Mouse (Mus musculus): ENCODE results near the gene Lmbr1l.
"Not testable (repeated sequence)": the region's sequence is repeated elsewhere in the genome, so short reads cannot be mapped to it uniquely, and the experiment has no call there.

Lmbr1l gene

GRCm38 (mm10) chr15:98948857-98949606 lies 31.0 kb upstream of the Lmbr1l start:
- Histone ChIP-seq H3K36me3 (ENCODE audit: control insufficient read depth, insufficient read depth, low read length, poor library complexity, severe bottlenecking) (no peaks in the 10 kb centered on the region), H3K27me3 (ENCODE audit: control insufficient read depth, insufficient read depth, low read length, poor library complexity, severe bottlenecking) (no peaks in the 10 kb centered on the region)
- no peak for DNase-seq (ENCODE audit: low read depth, low spot score)

DNA sequence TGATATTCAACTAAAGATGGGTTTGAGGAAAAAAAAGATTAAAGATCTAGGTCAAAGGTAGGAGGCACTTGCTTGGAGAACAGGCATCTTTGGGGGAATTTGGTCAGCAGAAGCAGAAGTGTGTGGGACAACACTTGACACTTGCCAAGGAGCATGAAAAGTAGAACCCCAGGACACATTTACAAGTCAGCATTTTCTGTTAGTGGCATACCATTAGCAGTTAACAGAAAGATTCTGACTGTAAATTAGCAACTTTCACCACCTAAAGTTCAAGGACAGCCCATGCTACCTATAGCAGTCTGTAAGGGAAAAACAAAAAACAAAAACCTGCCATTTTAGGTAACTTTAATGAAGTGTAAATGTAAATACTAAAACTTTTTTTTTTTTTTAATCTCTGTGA lies 30.4 kb upstream of the Lmbr1l start:
- Histone ChIP-seq H3K27me3 (ENCODE audit: control insufficient read depth, insufficient read depth, low read length, poor library complexity, severe bottlenecking) (no peaks in the 10 kb centered on the region), H3K36me3 (ENCODE audit: control insufficient read depth, insufficient read depth, low read length, poor library complexity, severe bottlenecking) (no peaks in the 10 kb centered on the region)
- DNase-seq (ENCODE audit: low read depth, low spot score) = no peak

GRCm38 (mm10) chr15:98947884-98948283 lies 29.9 kb upstream of the Lmbr1l start:
- H3K36me3 ChIP-seq (ENCODE audit: control insufficient read depth, insufficient read depth, low read length, poor library complexity, severe bottlenecking) = no peaks in the 10 kb centered on the region
- no peak for DNase-seq (ENCODE audit: low read depth, low spot score)
- H3K27me3 ChIP-seq (ENCODE audit: control insufficient read depth, insufficient read depth, low read length, poor library complexity, severe bottlenecking) = no peaks in the 10 kb centered on the region

- DNase-seq (ENCODE audit: low read depth, low spot score) = no peak
- no peaks in the 10 kb centered on the region for H3K36me3 ChIP-seq (ENCODE audit: control insufficient read depth, insufficient read depth, low read length, poor library complexity, severe bottlenecking)
Observed at GRCm38 (mm10) chr15:98943133-98943532, 25.1 kb upstream of the Lmbr1l start.

GRCm38 (mm10) chr15:98942081-98942480 lies 24.1 kb upstream of the Lmbr1l start:
- H3K27me3 ChIP-seq (ENCODE audit: control insufficient read depth, insufficient read depth, low read length, poor library complexity, severe bottlenecking) = no peaks in the 10 kb centered on the region
- H3K36me3 ChIP-seq (ENCODE audit: control insufficient read depth, insufficient read depth, low read length, poor library complexity, severe bottlenecking) = no peaks in the 10 kb centered on the region
- DNase-seq (ENCODE audit: low read depth, low spot score) = no peak

More at GRCm38 (mm10) chr15:98943133-98943532, 25.1 kb upstream of the Lmbr1l start:
- H3K27me3 ChIP-seq (ENCODE audit: control insufficient read depth, insufficient read depth, low read length, poor library complexity, severe bottlenecking) = no peaks in the 10 kb centered on the region

- Histone ChIP-seq H3K27me3 (ENCODE audit: control insufficient read depth, insufficient read depth, low read length, poor library complexity, severe bottlenecking) (no peaks in the 10 kb centered on the region), H3K36me3 (ENCODE audit: control insufficient read depth, insufficient read depth, low read length, poor library complexity, severe bottlenecking) (no peaks in the 10 kb centered on the region)
- DNase-seq (ENCODE audit: low read depth, low spot score) = no peak
Observed at GRCm38 (mm10) chr15:98941539-98941938, 23.5 kb upstream of the Lmbr1l start.

DNA sequence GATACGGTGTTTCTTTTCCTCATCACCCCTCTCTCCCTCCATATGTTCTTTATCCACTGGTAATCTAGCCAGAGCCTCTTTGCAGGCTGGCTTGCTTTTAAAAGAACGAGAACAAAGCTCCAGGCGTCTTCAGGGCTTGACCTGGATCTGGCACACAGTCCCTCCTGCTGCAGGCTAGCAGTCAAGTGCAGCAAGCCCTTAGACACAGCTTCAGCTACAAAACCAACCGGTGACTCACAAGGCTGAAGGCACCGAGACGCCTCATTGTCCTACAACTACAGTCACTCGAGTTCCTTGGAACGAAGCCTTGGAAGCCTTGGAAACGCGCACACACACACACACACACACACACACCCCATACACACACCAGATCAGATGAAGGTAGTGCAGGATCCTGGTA lies 22.8 kb upstream of the Lmbr1l start:
- no peaks in the 10 kb centered on the region for H3K27me3 ChIP-seq (ENCODE audit: control insufficient read depth, insufficient read depth, low read length, poor library complexity, severe bottlenecking)
- DNase-seq (ENCODE audit: low read depth, low spot score) = no peak
- H3K36me3 ChIP-seq (ENCODE audit: control insufficient read depth, insufficient read depth, low read length, poor library complexity, severe bottlenecking) = no peaks in the 10 kb centered on the region

- Histone ChIP-seq H3K27me3 (ENCODE audit: control insufficient read depth, insufficient read depth, low read length, poor library complexity, severe bottlenecking) (peaks cover 2% of the 10 kb centered on the region; the same call in 1 of the 2 replicates), H3K36me3 (ENCODE audit: control insufficient read depth, insufficient read depth, low read length, poor library complexity, severe bottlenecking) (0 out of 2 replicates have a peak, but pooled peaks cover 4% of the 10 kb centered on the region)
- DNase-seq (ENCODE audit: low read depth, low spot score) = peak; percentile 90
Observed at GRCm38 (mm10) chr15:98934217-98934839, 16.3 kb upstream of the Lmbr1l start, which contains the start of gene Tuba1b. TSS of gene Tuba1b (minus strand) at chr15:98934565.

DNA sequence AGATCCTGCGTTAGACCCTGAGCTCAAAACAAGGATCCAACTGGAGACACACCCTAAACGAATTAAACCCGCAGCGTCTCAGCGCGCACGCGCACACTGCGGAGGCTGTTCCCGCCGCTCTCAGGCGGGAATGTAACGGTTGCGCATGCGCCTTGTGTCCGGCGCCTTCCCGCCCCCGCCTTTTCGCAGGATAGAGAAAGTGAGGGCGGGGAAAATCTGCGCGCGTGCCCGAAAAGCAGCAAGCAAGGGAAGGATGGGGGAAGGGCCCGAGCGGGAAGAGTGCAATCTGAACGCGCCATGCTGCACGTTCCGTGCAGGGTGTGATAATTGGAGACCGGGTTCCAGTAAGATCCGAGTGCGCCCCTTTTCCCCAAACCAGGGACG lies 15.8 kb upstream of the Lmbr1l start:
- DNase-seq (ENCODE audit: low read depth, low spot score) = peak; percentile 90
- Histone ChIP-seq H3K27me3 (ENCODE audit: control insufficient read depth, insufficient read depth, low read length, poor library complexity, severe bottlenecking) (peaks cover 2% of the 10 kb centered on the region; the same call in 1 of the 2 replicates), H3K36me3 (ENCODE audit: control insufficient read depth, insufficient read depth, low read length, poor library complexity, severe bottlenecking) (0 out of 2 replicates have a peak, but pooled peaks cover 4% of the 10 kb centered on the region)

DNA sequence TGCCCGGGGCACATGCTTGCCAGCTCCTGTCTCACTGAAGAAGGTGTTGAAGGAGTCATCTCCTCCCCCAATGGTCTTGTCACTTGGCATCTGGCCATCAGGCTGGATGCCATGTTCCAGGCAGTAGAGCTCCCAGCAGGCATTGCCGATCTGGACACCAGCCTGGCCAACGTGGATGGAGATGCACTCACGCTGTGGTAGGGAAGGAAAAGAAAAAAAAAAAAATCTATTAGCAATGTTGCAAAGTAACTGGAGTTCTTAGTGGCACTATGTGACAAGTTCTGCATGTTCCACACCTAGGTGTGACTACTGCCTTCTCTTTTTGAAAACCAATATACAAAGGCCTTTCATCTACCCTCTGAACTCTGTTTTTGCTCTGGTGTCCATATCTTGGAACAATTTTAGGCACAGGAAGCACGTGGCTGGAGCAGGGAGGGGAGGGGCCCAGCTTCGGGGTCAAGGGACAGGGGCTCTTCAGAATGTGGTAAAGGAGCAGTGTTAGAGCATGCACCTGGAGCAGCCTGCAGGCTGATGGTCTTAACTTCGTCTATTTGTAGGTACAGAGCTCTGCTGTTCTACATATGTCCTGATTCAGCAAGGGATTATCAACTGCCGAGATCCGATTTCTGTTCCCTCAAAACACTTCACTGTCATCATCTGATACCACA lies 15.1 kb upstream of the Lmbr1l start:
- not testable (repeated sequence) for DNase-seq (ENCODE audit: low read depth, low spot score); H3K36me3 ChIP-seq (ENCODE audit: control insufficient read depth, insufficient read depth, low read length, poor library complexity, severe bottlenecking); H3K27me3 ChIP-seq (ENCODE audit: control insufficient read depth, insufficient read depth, low read length, poor library complexity, severe bottlenecking)

- peaks cover 2% of the 10 kb centered on the region for H3K27me3 ChIP-seq (ENCODE audit: control insufficient read depth, insufficient read depth, low read length, poor library complexity, severe bottlenecking)
- no peak for DNase-seq (ENCODE audit: low read depth, low spot score)
- H3K36me3 ChIP-seq (ENCODE audit: control insufficient read depth, insufficient read depth, low read length, poor library complexity, severe bottlenecking) = 0 out of 2 replicates have a peak, but pooled peaks cover 4% of the 10 kb centered on the region
Observed at GRCm38 (mm10) chr15:98930998-98931397, 13.0 kb upstream of the Lmbr1l start.

GRCm38 (mm10) chr15:98930017-98930734 lies 12.1 kb upstream of the Lmbr1l start:
- peaks cover 2% of the 10 kb centered on the region for H3K27me3 ChIP-seq (ENCODE audit: control insufficient read depth, insufficient read depth, low read length, poor library complexity, severe bottlenecking)

GRCm38 (mm10) chr15:98928598-98929240 lies 10.7 kb upstream of the Lmbr1l start:
- peaks cover 2% of the 10 kb centered on the region for H3K27me3 ChIP-seq (ENCODE audit: control insufficient read depth, insufficient read depth, low read length, poor library complexity, severe bottlenecking)
- H3K36me3 ChIP-seq (ENCODE audit: control insufficient read depth, insufficient read depth, low read length, poor library complexity, severe bottlenecking) = 0 out of 2 replicates have a peak, but pooled peaks cover 4% of the 10 kb centered on the region
- peak; percentile 52 for DNase-seq (ENCODE audit: low read depth, low spot score)

More at GRCm38 (mm10) chr15:98930017-98930734, 12.1 kb upstream of the Lmbr1l start:
- no peak for DNase-seq (ENCODE audit: low read depth, low spot score)
- H3K36me3 ChIP-seq (ENCODE audit: control insufficient read depth, insufficient read depth, low read length, poor library complexity, severe bottlenecking) = 0 out of 2 replicates have a peak, but pooled peaks cover 4% of the 10 kb centered on the region

- no peaks in the 10 kb centered on the region; the same call in 1 of the 2 replicates for H3K27me3 ChIP-seq (ENCODE audit: control insufficient read depth, insufficient read depth, low read length, poor library complexity, severe bottlenecking)
- H3K36me3 ChIP-seq (ENCODE audit: control insufficient read depth, insufficient read depth, low read length, poor library complexity, severe bottlenecking) = peaks cover 2% of the 10 kb centered on the region; the same call in 1 of the 2 replicates
- DNase-seq (ENCODE audit: low read depth, low spot score) = peak; percentile 39
Observed at GRCm38 (mm10) chr15:98927566-98927965, 9.5 kb upstream of the Lmbr1l start.
